Mouse (Mus musculus) thymus, adult 2 months (tissue): ENCODE data around the gene Dennd1a. TPM values are rescaled to one million over a fixed set of nuclear protein-coding genes. Genes with fewer than 3 reads are reported as not detected.

Experiments used
- DNase-seq: peaks from one replicate; pipeline ENCODE4 v3.0.0; 2021
- H3K27ac ChIP-seq: fragments of 200-500 bp; 2 replicates; pipeline ENCODE4 v1.5.1; 2012; ENCODE audit warnings: low read length, control low read depth; ENCODE audit not compliant: control insufficient read depth, insufficient read depth
- H3K27me3 ChIP-seq: fragments of 200-500 bp; 2 replicates; pipeline ENCODE4 v1.6.1; 2012; ENCODE audit warnings: mild to moderate bottlenecking, low read length, moderate library complexity, mixed read lengths; ENCODE audit not compliant: control insufficient read depth, insufficient read depth
- H3K36me3 ChIP-seq: fragments of 200-500 bp; 2 replicates; pipeline ENCODE4 v1.6.1; 2012; ENCODE audit warnings: mild to moderate bottlenecking, low read length, moderate library complexity; ENCODE audit not compliant: control insufficient read depth, insufficient read depth
- H3K4me1 ChIP-seq: fragments of 200-500 bp; replicated peaks from 2 replicates; pipeline ENCODE4 v1.6.1; 2012; ENCODE audit warnings: low read length; ENCODE audit not compliant: control insufficient read depth, insufficient read depth
- H3K4me3 ChIP-seq: fragments of 200-500 bp; 2 replicates; pipeline ENCODE4 v1.5.1; 2012; ENCODE audit warnings: mild to moderate bottlenecking, low read length, control low read depth, moderate library complexity; ENCODE audit not compliant: control insufficient read depth, insufficient read depth
- CTCF ChIP-seq: fragments of 200-500 bp; IDR thresholded peaks from 2 replicates; pipeline ENCODE4 v1.5.1; 2012; ENCODE audit warnings: mild to moderate bottlenecking, control low read depth, low read length, moderate library complexity, borderline replicate concordance; ENCODE audit not compliant: control insufficient read depth, poor library complexity, insufficient read depth; ENCODE audit errors: extremely low read depth
- POLR2A ChIP-seq: fragments of 200-500 bp; IDR thresholded peaks from 2 replicates; pipeline ENCODE4 v1.6.1; 2012; ENCODE audit warnings: mild to moderate bottlenecking, low read length, control low read depth, moderate library complexity; ENCODE audit not compliant: control insufficient read depth, poor library complexity, insufficient read depth; ENCODE audit errors: extremely low read depth
- WGBS: fragments of 180-500 bp; shearing (Covaris S2); methylation state at CpG from one replicate; pipeline ENCODE4 v1.1.7; 2018; 5-methylcytosine and 5-hydroxymethylcytosine counted together
- polyA plus RNA-seq: library from polyadenylated mRNA; depleted of rRNA; stranded (reverse); fragments of >200 nt; gene quantifications from 2 replicates; pipeline ENCODE4 v1.2.3, GENCODE M21; 2012

Gene Dennd1a
- polyA plus RNA-seq, 1 experiment, result 35.9 TPM

DNA sequence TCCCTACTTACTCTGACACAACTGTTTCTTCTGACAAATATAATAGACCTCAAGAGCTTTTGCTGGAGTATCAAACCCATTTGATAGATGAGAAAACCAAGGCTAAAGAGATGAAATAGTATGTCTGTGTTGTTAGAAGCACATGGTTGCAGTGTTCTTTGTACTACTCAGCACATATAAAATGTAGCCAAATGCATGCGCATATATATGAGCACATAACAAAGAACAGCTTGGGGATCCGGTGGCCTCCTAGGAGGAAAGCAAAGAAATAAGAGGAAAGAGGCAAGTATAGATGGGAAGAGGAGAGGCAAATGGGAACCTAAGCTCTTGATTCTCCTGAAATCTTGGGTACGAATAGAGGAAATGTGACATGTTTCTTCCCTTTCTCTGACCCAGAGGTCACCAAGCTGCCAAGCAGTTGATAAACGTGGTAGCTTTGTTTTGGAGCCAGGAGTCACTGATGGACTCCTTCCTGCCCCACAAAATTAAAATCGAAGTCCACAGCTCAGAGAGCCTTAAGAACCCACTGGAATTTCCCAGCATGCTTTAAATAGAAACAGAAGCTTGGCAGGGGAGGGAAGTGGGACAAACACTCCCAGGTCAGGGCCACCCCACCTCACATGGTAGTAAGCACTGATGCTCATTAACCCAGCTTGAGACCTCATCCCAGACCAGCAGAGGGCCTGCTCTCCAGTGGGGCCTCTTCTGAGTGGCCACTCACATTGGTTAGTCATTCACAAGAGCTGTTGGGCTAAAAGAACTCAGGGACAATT lies 317.3 kb downstream of the Dennd1a start:
- DNase-seq, result no peak
- Histone ChIP-seq H3K27me3 (no peaks in the 10 kb centered on the region), H3K4me3 (no peak overlapping the region), H3K27ac (no peak overlapping the region), H3K36me3 (no peaks in the 10 kb centered on the region), H3K4me1 (no peaks in the 10 kb centered on the region)
- no peak for TF ChIP-seq POLR2A
- TF ChIP-seq CTCF, result no peak
- 86% methylated on average over 5 of the region's 5 CpGs for WGBS

DNA sequence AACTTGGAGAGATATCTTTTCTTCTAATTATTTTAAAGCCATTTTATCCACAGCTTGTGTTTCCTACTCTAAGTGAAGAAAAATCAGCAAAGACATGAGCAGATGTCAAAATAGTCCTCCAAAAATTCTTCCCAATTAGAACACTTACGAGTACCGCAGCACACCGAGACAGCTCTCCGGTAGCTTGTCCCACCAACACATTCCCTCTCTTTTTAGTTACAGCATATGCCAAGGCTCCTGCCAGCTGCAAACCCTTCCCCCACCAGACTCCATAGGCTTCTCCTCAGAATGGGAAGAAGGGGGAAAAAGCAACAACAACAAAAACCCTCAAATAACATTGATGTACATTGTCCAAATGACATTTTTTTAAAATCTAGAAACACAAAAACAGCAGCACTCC lies 322.7 kb downstream of the Dennd1a start:
- Histone ChIP-seq H3K36me3 (0 out of 2 replicates have a peak, but pooled peaks cover 7% of the 10 kb centered on the region), H3K27ac (no peak overlapping the region), H3K27me3 (no peaks in the 10 kb centered on the region), H3K4me3 (no peak overlapping the region), H3K4me1 (no peaks in the 10 kb centered on the region)
- TF ChIP-seq CTCF, result no peak
- TF ChIP-seq POLR2A, result no peak
- no peak for DNase-seq
- 96% methylated on average over 4 of the region's 4 CpGs for WGBS

DNA sequence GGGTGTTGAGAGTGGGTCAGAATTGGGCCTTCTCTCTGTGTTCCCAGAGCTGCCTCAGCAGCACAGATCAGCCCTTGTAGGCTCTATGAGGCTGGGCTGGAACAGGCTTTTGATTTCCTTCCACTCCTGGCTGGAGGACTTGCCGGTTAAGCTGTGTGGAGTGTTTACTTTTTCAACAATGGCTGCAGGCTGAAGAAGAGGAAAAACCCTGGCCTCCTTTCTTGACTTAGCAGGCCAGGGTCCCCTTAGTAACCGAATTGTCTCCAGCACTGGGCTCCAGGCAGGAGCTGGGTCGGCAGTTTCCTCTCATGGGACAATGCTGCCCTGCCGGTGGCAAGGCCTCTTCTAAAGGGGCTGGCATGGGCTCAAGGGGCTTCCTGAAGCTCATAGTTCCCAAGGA lies 323.8 kb downstream of the Dennd1a start:
- DNase-seq, result no peak
- Histone ChIP-seq H3K4me3 (no peak overlapping the region), H3K27ac (no peak overlapping the region), H3K4me1 (no peaks in the 10 kb centered on the region), H3K27me3 (no peaks in the 10 kb centered on the region), H3K36me3 (0 out of 2 replicates have a peak, but pooled peaks cover 7% of the 10 kb centered on the region)
- TF ChIP-seq POLR2A (no peak), CTCF (no peak)
- WGBS, result 88% methylated on average over 4 of the region's 4 CpGs

DNA sequence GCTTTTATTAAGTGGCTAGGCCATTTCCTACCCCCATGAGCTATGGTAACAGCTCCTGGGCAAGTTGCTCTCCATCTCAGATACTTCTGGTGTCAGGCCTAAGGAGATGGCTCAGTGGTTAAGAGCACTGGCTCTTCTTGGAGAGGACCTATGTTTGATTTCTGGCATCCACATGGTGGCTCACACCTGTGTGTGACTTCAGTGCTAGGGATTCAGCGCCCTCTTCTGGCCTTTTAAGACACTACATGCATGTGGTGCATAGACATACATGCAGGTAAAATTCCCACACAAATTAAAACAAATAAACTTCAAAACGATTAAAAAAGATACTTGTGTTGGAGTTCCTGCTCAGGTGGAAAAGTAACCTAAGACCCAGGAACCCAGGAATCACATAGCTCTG lies 338.8 kb downstream of the Dennd1a start:
- Histone ChIP-seq H3K36me3 (no peaks in the 10 kb centered on the region), H3K4me3 (no peak overlapping the region), H3K4me1 (no peaks in the 10 kb centered on the region), H3K27ac (no peak overlapping the region), H3K27me3 (no peaks in the 10 kb centered on the region)
- WGBS, result 64% methylated on average over 2 of the region's 2 CpGs
- DNase-seq, result peak; percentile 31
- TF ChIP-seq POLR2A (no peak), CTCF (no peak)

DNA sequence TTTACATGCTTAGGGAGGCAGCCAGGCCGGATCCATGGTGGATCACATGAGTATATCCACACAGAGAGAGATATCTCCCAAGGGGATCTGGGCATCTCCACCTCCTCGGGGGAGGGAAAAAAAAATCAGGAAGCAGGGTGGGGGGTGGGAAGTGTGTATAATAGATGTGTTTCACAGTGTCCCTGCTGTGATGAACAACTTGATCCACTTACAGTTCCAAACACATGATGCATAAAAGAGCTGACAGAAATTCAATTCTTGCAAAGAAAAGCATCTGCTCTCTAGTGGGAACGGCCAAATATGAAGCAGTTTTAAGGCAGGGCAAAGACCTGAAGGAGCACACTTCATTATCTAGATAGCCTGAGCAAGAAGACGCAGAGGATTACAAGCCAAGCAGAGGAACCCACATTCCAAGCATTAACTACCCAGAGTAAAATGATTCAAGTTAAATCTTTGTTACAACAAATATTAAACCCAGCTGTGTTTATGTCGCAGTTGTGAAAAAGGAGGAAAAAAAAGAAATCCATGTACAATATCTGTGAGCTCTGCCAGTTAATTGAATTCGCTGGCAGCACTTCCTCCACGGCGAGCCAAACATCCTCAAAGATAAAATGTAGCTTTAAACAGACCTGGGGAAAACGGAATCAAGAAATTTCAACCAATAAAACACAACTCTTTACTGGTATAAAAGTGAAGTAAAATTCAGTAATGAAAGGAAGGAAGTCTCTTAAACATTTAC lies 341.4 kb downstream of the Dennd1a start:
- Histone ChIP-seq H3K27ac (no peak overlapping the region), H3K36me3 (no peaks in the 10 kb centered on the region), H3K4me3 (no peak overlapping the region), H3K4me1 (no peaks in the 10 kb centered on the region), H3K27me3 (no peaks in the 10 kb centered on the region)
- no peak for DNase-seq
- WGBS, result 40% methylated on average over 9 of the region's 9 CpGs
- TF ChIP-seq CTCF, result no peak
- TF ChIP-seq POLR2A, result no peak

DNA sequence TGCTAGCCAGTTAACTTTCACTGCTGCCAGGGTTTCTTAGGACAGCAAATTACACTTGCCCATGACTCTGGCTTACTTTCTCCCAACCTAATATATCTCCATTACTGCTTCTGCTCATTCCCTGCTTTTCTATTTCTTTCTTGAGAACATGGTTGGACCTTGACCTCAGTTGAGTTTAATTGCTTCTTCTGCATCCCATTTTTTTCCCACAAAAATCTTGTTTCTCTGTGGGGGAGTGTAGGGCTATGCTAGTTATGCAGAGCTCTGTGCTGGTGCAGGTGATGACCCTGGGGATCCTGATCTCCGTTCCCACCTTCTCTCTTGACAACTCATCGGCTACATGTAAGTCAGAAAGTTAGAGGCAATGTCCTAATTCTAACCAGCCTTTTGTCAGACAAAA lies 344.3 kb downstream of the Dennd1a start:
- no peak overlapping the region for H3K4me3 ChIP-seq
- no peaks in the 10 kb centered on the region for H3K4me1 ChIP-seq
- no peak overlapping the region for H3K27ac ChIP-seq
- no peaks in the 10 kb centered on the region for H3K27me3 ChIP-seq
- DNase-seq, result no peak
- TF ChIP-seq POLR2A, result no peak
- TF ChIP-seq CTCF, result no peak
- 94% methylated on average over 2 of the region's 2 CpGs for WGBS
- H3K36me3 ChIP-seq, result no peaks in the 10 kb centered on the region
